Mouse (Mus musculus): ENCODE data around the gene Esrrg. TPM values are rescaled to one million over a fixed set of nuclear protein-coding genes. Genes with fewer than 3 reads are reported as not detected.

The Esrrg gene
- total RNA-seq, 1 experiment from 2014 or later, result not detected

- ATAC-seq (replicated peaks; ENCODE audit: insufficient number of reproducible peaks, low FRiP score, low TSS enrichment, poor library complexity, severe bottlenecking), result no peak
Measured at GRCm38 (mm10) chr1:188080261-188080875, 471.8 kb downstream of the Esrrg start.

GRCm38 (mm10) chr1:188082665-188083640 lies 474.4 kb downstream of the Esrrg start:
- no peak for ATAC-seq (replicated peaks; ENCODE audit: insufficient number of reproducible peaks, low FRiP score, low TSS enrichment, poor library complexity, severe bottlenecking)

GRCm38 (mm10) chr1:188085116-188085879 lies 476.7 kb downstream of the Esrrg start:
- no peak for ATAC-seq (replicated peaks; ENCODE audit: insufficient number of reproducible peaks, low FRiP score, low TSS enrichment, poor library complexity, severe bottlenecking)

GRCm38 (mm10) chr1:188093724-188094123 lies 485.1 kb downstream of the Esrrg start:
- ATAC-seq (replicated peaks; ENCODE audit: insufficient number of reproducible peaks, low FRiP score, low TSS enrichment, poor library complexity, severe bottlenecking), result no peak

- ATAC-seq (replicated peaks; ENCODE audit: insufficient number of reproducible peaks, low FRiP score, low TSS enrichment, poor library complexity, severe bottlenecking), result no peak
Measured at GRCm38 (mm10) chr1:188101832-188102231, 493.2 kb downstream of the Esrrg start.

- no peak for ATAC-seq (replicated peaks; ENCODE audit: insufficient number of reproducible peaks, low FRiP score, low TSS enrichment, poor library complexity, severe bottlenecking)
Measured at GRCm38 (mm10) chr1:188103179-188103578, 494.6 kb downstream of the Esrrg start.

- ATAC-seq (replicated peaks; ENCODE audit: insufficient number of reproducible peaks, low FRiP score, low TSS enrichment, poor library complexity, severe bottlenecking), result no peak
Measured at GRCm38 (mm10) chr1:188105516-188105915, 496.9 kb downstream of the Esrrg start.

- no peak for ATAC-seq (replicated peaks; ENCODE audit: insufficient number of reproducible peaks, low FRiP score, low TSS enrichment, poor library complexity, severe bottlenecking)
Measured at GRCm38 (mm10) chr1:188107946-188108345, 499.4 kb downstream of the Esrrg start.

GRCm38 (mm10) chr1:188111552-188111951 lies 503.0 kb downstream of the Esrrg start:
- ATAC-seq (replicated peaks; ENCODE audit: insufficient number of reproducible peaks, low FRiP score, low TSS enrichment, poor library complexity, severe bottlenecking), result no peak

GRCm38 (mm10) chr1:188113240-188113639 lies 504.6 kb downstream of the Esrrg start:
- no peak for ATAC-seq (replicated peaks; ENCODE audit: insufficient number of reproducible peaks, low FRiP score, low TSS enrichment, poor library complexity, severe bottlenecking)

- ATAC-seq (replicated peaks; ENCODE audit: insufficient number of reproducible peaks, low FRiP score, low TSS enrichment, poor library complexity, severe bottlenecking), result no peak
Measured at GRCm38 (mm10) chr1:188118125-188118524, 509.5 kb downstream of the Esrrg start.

- no peak for ATAC-seq (replicated peaks; ENCODE audit: insufficient number of reproducible peaks, low FRiP score, low TSS enrichment, poor library complexity, severe bottlenecking)
Measured at GRCm38 (mm10) chr1:188119806-188120205, 511.2 kb downstream of the Esrrg start.

- ATAC-seq (replicated peaks; ENCODE audit: insufficient number of reproducible peaks, low FRiP score, low TSS enrichment, poor library complexity, severe bottlenecking), result no peak
Measured at GRCm38 (mm10) chr1:188125521-188126021, 517.0 kb downstream of the Esrrg start.

- ATAC-seq (replicated peaks; ENCODE audit: insufficient number of reproducible peaks, low FRiP score, low TSS enrichment, poor library complexity, severe bottlenecking), result no peak
Measured at GRCm38 (mm10) chr1:188136126-188136525, 527.5 kb downstream of the Esrrg start.

- ATAC-seq (replicated peaks; ENCODE audit: insufficient number of reproducible peaks, low FRiP score, low TSS enrichment, poor library complexity, severe bottlenecking), result no peak
Measured at GRCm38 (mm10) chr1:188139473-188139872, 530.9 kb downstream of the Esrrg start.

- ATAC-seq (replicated peaks; ENCODE audit: insufficient number of reproducible peaks, low FRiP score, low TSS enrichment, poor library complexity, severe bottlenecking), result no peak
Measured at GRCm38 (mm10) chr1:188140221-188140620, 531.6 kb downstream of the Esrrg start.

GRCm38 (mm10) chr1:188147381-188148156 lies 539.0 kb downstream of the Esrrg start:
- no peak for ATAC-seq (replicated peaks; ENCODE audit: insufficient number of reproducible peaks, low FRiP score, low TSS enrichment, poor library complexity, severe bottlenecking)

- no peak for ATAC-seq (replicated peaks; ENCODE audit: insufficient number of reproducible peaks, low FRiP score, low TSS enrichment, poor library complexity, severe bottlenecking)
Measured at GRCm38 (mm10) chr1:188151066-188151465, 542.5 kb downstream of the Esrrg start.

All from monocyte, adult 5-6 weeks (primary cell).